Mouse (Mus musculus): Measurements from ENCODE around the gene B4galt2. TPM values are rescaled to one million over a fixed set of nuclear protein-coding genes. Genes with fewer than 3 reads are reported as not detected.

B4galt2 gene
- polyA plus RNA-seq, 1 experiment from 2014 or later = 13.8 TPM

DNA sequence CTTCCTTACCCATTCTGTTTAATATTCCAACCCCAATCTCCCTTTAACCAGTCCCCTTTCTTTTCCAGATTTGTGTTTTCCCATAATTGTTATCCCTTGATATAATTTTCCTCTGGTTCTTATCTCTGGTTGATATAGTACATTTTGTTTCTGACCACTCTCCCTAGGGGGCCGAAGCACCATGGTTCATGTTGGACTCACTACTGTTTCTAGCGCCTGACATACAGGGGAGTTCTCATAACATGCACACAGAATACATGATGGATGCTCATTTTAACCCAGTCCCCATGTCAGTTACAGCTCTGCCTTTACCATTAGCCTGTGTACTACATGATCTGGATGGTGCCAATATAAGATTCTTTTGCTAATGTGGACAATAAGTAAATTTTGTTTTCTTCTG, 4.6 kb upstream of the B4galt2 start:
- peaks cover 11% of the 10 kb centered on the region for H3K36me3 ChIP-seq (ENCODE audit: control insufficient read depth, insufficient read depth, low read length)
- H3K9ac ChIP-seq (ENCODE audit: low read depth, low read length) = no peak overlapping the region
- no peaks in the 10 kb centered on the region for H3K27me3 ChIP-seq (ENCODE audit: control insufficient read depth, insufficient read depth, low read length)
- H3K9me3 ChIP-seq (replicated peaks; ENCODE audit: control insufficient read depth, low read length) = no peaks in the 10 kb centered on the region
- no peak overlapping the region for H3K27ac ChIP-seq (ENCODE audit: low read depth, low read length)
- H3K4me2 ChIP-seq = peak overlapping the region; percentile 76
- 65% methylated on average over 2 of the region's 2 CpGs for WGBS (ENCODE audit: insufficient replicate concordance)
- H3K4me3 ChIP-seq (ENCODE audit: low read depth, low read length) = 0 out of 2 replicates have a peak overlapping the region, but pooled peaks have one; percentile 99
- H3K4me1 ChIP-seq (ENCODE audit: control insufficient read depth, insufficient read depth, low read length) = peaks cover 16% of the 10 kb centered on the region
- ATAC-seq (replicated peaks; ENCODE audit: insufficient number of reproducible peaks, low FRiP score, low TSS enrichment) = no peak

DNA sequence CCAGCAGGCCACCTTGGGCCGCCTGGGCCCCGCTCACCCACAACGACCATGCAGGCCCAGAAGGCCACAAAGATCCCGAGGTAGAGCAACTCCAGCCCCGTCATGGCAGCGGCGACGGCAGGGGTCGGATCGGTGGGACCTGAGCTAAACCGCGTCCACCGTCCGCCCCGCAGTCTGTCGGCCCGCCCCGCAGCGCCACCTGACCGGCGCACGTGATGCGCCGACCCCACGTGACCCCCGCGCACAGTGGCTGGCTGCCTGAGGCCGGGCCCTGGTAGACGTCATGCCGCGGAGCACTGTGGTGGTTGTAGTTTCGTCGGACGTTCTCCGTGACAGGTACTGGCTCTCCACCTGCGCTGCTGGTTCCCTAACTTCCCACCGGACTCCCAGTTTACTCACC, 3.8 kb upstream of the B4galt2 start, which contains the start of gene Atp6v0b:
TSS of gene Atp6v0b (minus strand) at position 201 of the 400 bp plus-strand sequence.
- no peaks in the 10 kb centered on the region for H3K27me3 ChIP-seq (ENCODE audit: control insufficient read depth, insufficient read depth, low read length)
- H3K9ac ChIP-seq (ENCODE audit: low read depth, low read length) = peak within 1 kb of the TSS; percentile 90
- peaks cover 16% of the 10 kb centered on the region for H3K4me1 ChIP-seq (ENCODE audit: control insufficient read depth, insufficient read depth, low read length)
- ATAC-seq (replicated peaks; ENCODE audit: insufficient number of reproducible peaks, low FRiP score, low TSS enrichment) = peak; percentile 90
- peaks cover 11% of the 10 kb centered on the region for H3K36me3 ChIP-seq (ENCODE audit: control insufficient read depth, insufficient read depth, low read length)
- peak within 1 kb of the TSS; percentile 99 for H3K4me3 ChIP-seq (ENCODE audit: low read depth, low read length)
- H3K9me3 ChIP-seq (replicated peaks; ENCODE audit: control insufficient read depth, low read length) = no peaks in the 10 kb centered on the region
- peak within 1 kb of the TSS; percentile 76 for H3K4me2 ChIP-seq
- 0 out of 2 replicates have a peak within 1 kb of the TSS, but pooled peaks have one; percentile 18 for H3K27ac ChIP-seq (ENCODE audit: low read depth, low read length)
- under 1% methylated on average over 37 of the region's 37 CpGs for WGBS (ENCODE audit: insufficient replicate concordance)

DNA sequence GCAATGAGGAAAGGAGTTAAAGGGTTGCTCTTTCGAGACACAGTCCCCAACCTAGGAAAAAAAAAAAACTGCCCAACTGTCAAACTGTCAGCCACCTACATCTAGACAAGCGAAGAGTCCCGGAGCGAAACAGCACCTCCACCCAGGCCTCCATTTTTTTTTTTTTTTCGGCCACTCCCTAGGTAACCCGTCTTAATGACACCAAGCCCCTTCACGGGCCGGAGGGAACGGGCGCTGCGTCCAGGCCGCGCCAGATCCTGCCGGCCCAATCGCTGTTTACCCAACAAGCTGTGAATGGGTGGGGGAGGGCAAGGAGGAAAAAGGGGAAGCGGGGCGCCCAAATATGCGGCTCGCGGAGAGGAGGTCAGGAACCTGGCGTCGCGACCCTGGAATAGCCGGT, 3.4 kb upstream of the B4galt2 start:
- no peaks in the 10 kb centered on the region for H3K9me3 ChIP-seq (replicated peaks; ENCODE audit: control insufficient read depth, low read length)
- H3K9ac ChIP-seq (ENCODE audit: low read depth, low read length) = peak overlapping the region; percentile 90
- H3K27ac ChIP-seq (ENCODE audit: low read depth, low read length) = 0 out of 2 replicates have a peak overlapping the region, but pooled peaks have one; percentile 18
- peaks cover 11% of the 10 kb centered on the region for H3K36me3 ChIP-seq (ENCODE audit: control insufficient read depth, insufficient read depth, low read length)
- no peaks in the 10 kb centered on the region for H3K27me3 ChIP-seq (ENCODE audit: control insufficient read depth, insufficient read depth, low read length)
- ATAC-seq (replicated peaks; ENCODE audit: insufficient number of reproducible peaks, low FRiP score, low TSS enrichment) = 0 out of 2 replicates have a peak, but pooled peaks have one; percentile 4
- H3K4me3 ChIP-seq (ENCODE audit: low read depth, low read length) = peak overlapping the region; percentile 99
- H3K4me1 ChIP-seq (ENCODE audit: control insufficient read depth, insufficient read depth, low read length) = peaks cover 16% of the 10 kb centered on the region
- H3K4me2 ChIP-seq = peak overlapping the region; percentile 76
- 3% methylated on average over 24 of the region's 24 CpGs for WGBS (ENCODE audit: insufficient replicate concordance)

DNA sequence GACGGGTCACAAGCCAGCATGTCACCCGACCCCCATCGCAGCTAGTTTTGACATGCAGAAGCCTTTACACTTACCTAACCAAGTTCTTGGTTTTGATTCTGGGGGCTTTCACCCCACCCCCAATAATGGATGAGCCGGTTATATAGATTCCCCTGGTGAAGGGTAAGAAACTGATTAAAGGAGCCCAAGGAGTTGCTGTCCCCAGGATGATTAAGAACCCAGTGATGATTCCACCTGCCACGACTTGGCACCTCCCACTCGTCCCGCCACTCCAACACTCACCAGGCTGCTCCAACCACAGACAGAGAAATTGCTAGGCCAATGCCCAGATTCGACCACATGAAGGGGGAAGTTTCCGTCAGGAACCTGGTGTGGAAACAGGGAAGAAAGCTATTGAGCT, 2.7 kb upstream of the B4galt2 start:
- WGBS (ENCODE audit: insufficient replicate concordance) = 73% methylated on average over 9 of the region's 9 CpGs
- H3K9ac ChIP-seq (ENCODE audit: low read depth, low read length) = 0 out of 2 replicates have a peak overlapping the region, but pooled peaks have one; percentile 90
- H3K9me3 ChIP-seq (replicated peaks; ENCODE audit: control insufficient read depth, low read length) = no peaks in the 10 kb centered on the region
- H3K4me2 ChIP-seq = peak overlapping the region; percentile 76
- H3K4me1 ChIP-seq (ENCODE audit: control insufficient read depth, insufficient read depth, low read length) = peaks cover 11% of the 10 kb centered on the region; the same call in 1 of the 2 replicates
- H3K4me3 ChIP-seq (ENCODE audit: low read depth, low read length) = peak overlapping the region; percentile 99
- no peak for ATAC-seq (replicated peaks; ENCODE audit: insufficient number of reproducible peaks, low FRiP score, low TSS enrichment)
- H3K36me3 ChIP-seq (ENCODE audit: control insufficient read depth, insufficient read depth, low read length) = peaks cover 12% of the 10 kb centered on the region
- H3K27ac ChIP-seq (ENCODE audit: low read depth, low read length) = no peak overlapping the region
- H3K27me3 ChIP-seq (ENCODE audit: control insufficient read depth, insufficient read depth, low read length) = no peaks in the 10 kb centered on the region

DNA sequence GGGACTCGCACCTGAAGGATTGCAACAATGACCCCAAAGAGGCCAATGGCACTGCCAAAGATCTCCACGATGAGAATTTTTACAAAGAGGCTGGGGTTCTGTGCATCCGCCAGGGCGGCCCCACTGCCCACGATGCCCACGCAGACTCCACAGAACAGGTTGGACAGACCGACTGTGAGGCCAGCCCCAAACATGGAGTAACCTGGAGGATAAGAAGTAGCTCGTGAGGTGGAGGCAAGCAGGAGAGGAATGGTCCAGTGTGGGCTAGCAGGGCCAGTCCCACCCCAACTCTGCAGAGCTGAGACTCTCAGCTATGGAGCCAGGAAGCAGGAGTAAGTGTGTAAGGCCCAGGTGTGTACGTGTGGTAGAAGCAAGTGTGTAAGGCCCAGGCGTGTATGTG, 1.8 kb upstream of the B4galt2 start:
- Histone ChIP-seq H3K36me3 (ENCODE audit: control insufficient read depth, insufficient read depth, low read length) (peaks cover 15% of the 10 kb centered on the region), H3K27ac (ENCODE audit: low read depth, low read length) (no peak overlapping the region), H3K27me3 (ENCODE audit: control insufficient read depth, insufficient read depth, low read length) (no peaks in the 10 kb centered on the region), H3K9me3 (replicated peaks; ENCODE audit: control insufficient read depth, low read length) (no peaks in the 10 kb centered on the region), H3K4me2 (no peak overlapping the region), H3K9ac (ENCODE audit: low read depth, low read length) (no peak overlapping the region), H3K4me1 (ENCODE audit: control insufficient read depth, insufficient read depth, low read length) (peaks cover 11% of the 10 kb centered on the region; the same call in 1 of the 2 replicates), H3K4me3 (ENCODE audit: low read depth, low read length) (no peak overlapping the region)
- 91% methylated on average over 10 of the region's 10 CpGs for WGBS (ENCODE audit: insufficient replicate concordance)
- ATAC-seq (replicated peaks; ENCODE audit: insufficient number of reproducible peaks, low FRiP score, low TSS enrichment) = no peak

DNA sequence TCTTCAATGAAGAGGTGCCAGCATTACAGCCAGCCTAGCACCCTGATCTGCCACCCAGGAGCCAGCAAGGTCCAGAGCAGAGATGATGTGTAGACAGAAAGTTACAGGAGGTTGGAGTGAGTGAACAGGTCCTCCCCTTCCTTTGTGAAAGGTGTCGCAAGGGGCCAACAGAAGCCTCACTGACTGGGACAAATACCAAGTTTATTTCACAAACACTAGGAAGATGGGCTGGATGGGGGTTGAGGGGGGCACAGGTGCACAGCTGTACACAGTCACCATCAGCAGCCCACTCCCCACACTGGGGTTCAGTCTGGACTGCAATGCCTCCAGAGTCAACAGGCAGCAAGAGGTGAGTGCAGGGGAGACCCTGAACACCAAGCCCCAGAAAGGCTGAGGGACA, 859 bp upstream of the B4galt2 start:
- no peaks in the 10 kb centered on the region for H3K9me3 ChIP-seq (replicated peaks; ENCODE audit: control insufficient read depth, low read length)
- peaks cover 11% of the 10 kb centered on the region; the same call in 1 of the 2 replicates for H3K4me1 ChIP-seq (ENCODE audit: control insufficient read depth, insufficient read depth, low read length)
- H3K27ac ChIP-seq (ENCODE audit: low read depth, low read length) = no peak overlapping the region
- H3K9ac ChIP-seq (ENCODE audit: low read depth, low read length) = no peak overlapping the region
- H3K4me2 ChIP-seq = peak overlapping the region; percentile 92
- no peak for ATAC-seq (replicated peaks; ENCODE audit: insufficient number of reproducible peaks, low FRiP score, low TSS enrichment)
- H3K4me3 ChIP-seq (ENCODE audit: low read depth, low read length) = peak overlapping the region; percentile 87; the same call in 1 of the 2 replicates
- 100% methylated on average over 1 of the region's 1 CpGs for WGBS (ENCODE audit: insufficient replicate concordance)
- H3K36me3 ChIP-seq (ENCODE audit: control insufficient read depth, insufficient read depth, low read length) = peaks cover 15% of the 10 kb centered on the region
- H3K27me3 ChIP-seq (ENCODE audit: control insufficient read depth, insufficient read depth, low read length) = no peaks in the 10 kb centered on the region

DNA sequence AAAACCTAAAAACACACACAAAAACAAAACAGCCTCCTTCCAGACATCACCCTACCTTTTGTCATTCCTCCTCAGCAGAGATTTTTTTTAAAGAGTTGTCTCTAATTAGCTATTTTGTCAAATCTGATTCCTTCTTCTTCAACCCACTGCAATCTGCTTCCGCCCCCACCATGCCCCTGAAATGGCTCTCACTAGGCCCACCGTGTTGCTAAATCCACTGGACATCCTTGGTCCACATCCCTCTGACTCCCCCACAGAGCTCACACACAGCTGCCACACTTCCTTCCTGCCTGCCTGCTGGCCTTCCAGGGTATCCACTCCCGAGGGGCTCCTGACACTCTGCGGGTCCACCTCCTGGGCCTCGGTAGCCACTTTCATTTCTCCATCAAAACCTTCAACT, 4.6 kb downstream of the B4galt2 start:
- H3K36me3 ChIP-seq (ENCODE audit: control insufficient read depth, insufficient read depth, low read length) = peaks cover 9% of the 10 kb centered on the region
- no peak overlapping the region; the same call in 1 of the 2 replicates for H3K9ac ChIP-seq (ENCODE audit: low read depth, low read length)
- no peak for ATAC-seq (replicated peaks; ENCODE audit: insufficient number of reproducible peaks, low FRiP score, low TSS enrichment)
- 0 out of 2 replicates have a peak, but pooled peaks cover 3% of the 10 kb centered on the region for H3K4me1 ChIP-seq (ENCODE audit: control insufficient read depth, insufficient read depth, low read length)
- WGBS (ENCODE audit: insufficient replicate concordance) = 72% methylated on average over 5 of the region's 5 CpGs
- H3K27ac ChIP-seq (ENCODE audit: low read depth, low read length) = no peak overlapping the region
- no peak overlapping the region for H3K4me3 ChIP-seq (ENCODE audit: low read depth, low read length)
- no peak overlapping the region for H3K4me2 ChIP-seq
- H3K27me3 ChIP-seq (ENCODE audit: control insufficient read depth, insufficient read depth, low read length) = no peaks in the 10 kb centered on the region
- H3K9me3 ChIP-seq (replicated peaks; ENCODE audit: control insufficient read depth, low read length) = no peaks in the 10 kb centered on the region

DNA sequence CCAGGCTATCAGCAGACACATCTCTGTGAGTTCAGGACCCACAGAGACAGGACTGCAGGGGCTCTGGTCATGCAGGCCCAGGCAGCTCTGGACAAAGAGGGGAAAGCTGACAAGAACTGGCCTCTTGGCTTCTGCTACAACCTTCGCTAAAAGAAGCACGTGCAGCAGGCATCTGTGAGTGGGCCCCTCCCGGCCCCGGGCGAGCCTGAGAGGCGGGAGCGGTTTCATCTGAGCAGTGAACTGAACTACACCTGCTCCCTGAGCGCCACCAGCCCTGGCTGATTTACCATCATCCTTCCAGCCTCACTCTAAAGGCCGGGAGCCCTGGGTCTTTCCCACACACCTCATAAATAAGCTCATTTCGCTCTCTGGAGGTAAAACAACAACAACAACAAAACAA, 5.0 kb downstream of the B4galt2 start:
- 57% methylated on average over 10 of the region's 10 CpGs for WGBS (ENCODE audit: insufficient replicate concordance)
- peaks cover 9% of the 10 kb centered on the region for H3K36me3 ChIP-seq (ENCODE audit: control insufficient read depth, insufficient read depth, low read length)
- no peaks in the 10 kb centered on the region for H3K9me3 ChIP-seq (replicated peaks; ENCODE audit: control insufficient read depth, low read length)
- H3K9ac ChIP-seq (ENCODE audit: low read depth, low read length) = peak overlapping the region; percentile 28; the same call in 1 of the 2 replicates
- no peak overlapping the region for H3K27ac ChIP-seq (ENCODE audit: low read depth, low read length)
- H3K4me2 ChIP-seq = no peak overlapping the region
- ATAC-seq (replicated peaks; ENCODE audit: insufficient number of reproducible peaks, low FRiP score, low TSS enrichment) = no peak
- no peaks in the 10 kb centered on the region for H3K4me1 ChIP-seq (ENCODE audit: control insufficient read depth, insufficient read depth, low read length)
- no peaks in the 10 kb centered on the region for H3K27me3 ChIP-seq (ENCODE audit: control insufficient read depth, insufficient read depth, low read length)
- no peak overlapping the region for H3K4me3 ChIP-seq (ENCODE audit: low read depth, low read length)

DNA sequence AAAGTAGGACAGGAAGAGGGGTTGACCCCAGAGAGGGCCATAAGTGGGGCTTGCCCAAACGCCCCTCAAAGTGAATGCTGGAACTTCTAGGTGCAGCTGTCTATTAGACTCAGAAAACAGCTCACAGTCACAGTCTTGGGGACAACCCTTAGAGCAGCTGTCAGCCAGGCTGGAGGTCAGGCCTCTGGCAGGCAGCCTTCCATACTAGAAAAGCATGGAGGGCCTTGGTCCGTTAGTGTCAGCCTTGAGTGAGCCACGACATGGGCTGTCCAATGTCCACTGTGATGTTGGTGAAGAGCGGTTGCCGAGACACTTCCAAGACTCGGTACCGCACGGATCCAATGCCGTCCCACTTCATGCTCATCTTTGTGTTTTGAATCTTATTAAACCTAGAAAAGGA, 9.7 kb downstream of the B4galt2 start:
- 88% methylated on average over 9 of the region's 9 CpGs for WGBS (ENCODE audit: insufficient replicate concordance)
- peaks cover 4% of the 10 kb centered on the region; the same call in 1 of the 2 replicates for H3K27me3 ChIP-seq (ENCODE audit: control insufficient read depth, insufficient read depth, low read length)
- peaks cover 5% of the 10 kb centered on the region; the same call in 1 of the 2 replicates for H3K36me3 ChIP-seq (ENCODE audit: control insufficient read depth, insufficient read depth, low read length)

More for the DNA sequence above, 9.7 kb downstream of the B4galt2 start:
- no peak for ATAC-seq (replicated peaks; ENCODE audit: insufficient number of reproducible peaks, low FRiP score, low TSS enrichment)
- Histone ChIP-seq H3K27ac (ENCODE audit: low read depth, low read length) (no peak overlapping the region), H3K4me1 (ENCODE audit: control insufficient read depth, insufficient read depth, low read length) (peaks cover 11% of the 10 kb centered on the region; the same call in 1 of the 2 replicates), H3K4me2 (no peak overlapping the region), H3K9ac (ENCODE audit: low read depth, low read length) (no peak overlapping the region), H3K4me3 (ENCODE audit: low read depth, low read length) (no peak overlapping the region), H3K9me3 (replicated peaks; ENCODE audit: control insufficient read depth, low read length) (no peaks in the 10 kb centered on the region)

All from heart, embryonic 11.5 days (tissue).